Mouse (Mus musculus) layer of hippocampus, adult 9-10 months (tissue): ENCODE data around the gene Gsto1.
"Not testable (repeated sequence)": the region's sequence is repeated elsewhere in the genome, so short reads cannot be mapped to it uniquely, and the experiment has no call there.

Source experiments
- DNase-seq: peaks from one replicate; pipeline ENCODE4 v3.0.0; 2022; ENCODE audit warnings: low spot score

Gsto1 gene

GRCm38 (mm10) chr19:47854796-47855783 is at the start of gene Gsto1:
TSS of gene Gsto1 (plus strand) at chr19:47854970.
- peak; percentile 60 for DNase-seq

- no peak for DNase-seq
Measured at GRCm38 (mm10) chr19:47812091-47812490, 42.7 kb upstream of the Gsto1 start.

GRCm38 (mm10) chr19:47814721-47815120 is 40.0 kb upstream of the Gsto1 start:
- DNase-seq = no peak

DNA sequence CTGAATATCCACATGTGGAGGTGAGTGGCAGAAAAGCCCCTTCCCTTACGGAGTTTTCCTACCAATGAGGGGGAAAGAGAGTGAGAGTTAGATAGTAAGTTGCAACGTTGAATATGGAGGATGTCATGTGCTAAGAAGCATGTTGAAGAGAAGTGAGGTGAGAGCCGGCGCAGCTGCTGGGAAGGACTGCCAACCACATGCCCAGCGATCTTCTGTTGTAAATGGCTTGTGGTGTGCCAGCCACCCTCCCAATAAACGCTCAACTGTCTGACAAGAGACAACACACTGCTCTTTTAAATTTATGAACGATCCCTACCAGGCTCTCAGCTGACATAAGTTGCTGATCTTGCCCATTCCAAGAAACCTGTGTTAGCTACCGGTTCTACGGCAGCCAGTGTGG is 37.1 kb upstream of the Gsto1 start:
- no peak for DNase-seq

GRCm38 (mm10) chr19:47820832-47821493 is 33.8 kb upstream of the Gsto1 start:
- DNase-seq = peak; percentile 71

- DNase-seq = no peak
Measured at GRCm38 (mm10) chr19:47821494-47821872, 33.3 kb upstream of the Gsto1 start.

GRCm38 (mm10) chr19:47822143-47822796 is 32.5 kb upstream of the Gsto1 start:
- DNase-seq = no peak

- no peak for DNase-seq
Measured at GRCm38 (mm10) chr19:47824026-47824425, 30.7 kb upstream of the Gsto1 start.

- no peak for DNase-seq
Measured at GRCm38 (mm10) chr19:47829913-47830450, 24.8 kb upstream of the Gsto1 start.

- DNase-seq = no peak
Measured at GRCm38 (mm10) chr19:47831111-47831510, 23.7 kb upstream of the Gsto1 start.

DNA sequence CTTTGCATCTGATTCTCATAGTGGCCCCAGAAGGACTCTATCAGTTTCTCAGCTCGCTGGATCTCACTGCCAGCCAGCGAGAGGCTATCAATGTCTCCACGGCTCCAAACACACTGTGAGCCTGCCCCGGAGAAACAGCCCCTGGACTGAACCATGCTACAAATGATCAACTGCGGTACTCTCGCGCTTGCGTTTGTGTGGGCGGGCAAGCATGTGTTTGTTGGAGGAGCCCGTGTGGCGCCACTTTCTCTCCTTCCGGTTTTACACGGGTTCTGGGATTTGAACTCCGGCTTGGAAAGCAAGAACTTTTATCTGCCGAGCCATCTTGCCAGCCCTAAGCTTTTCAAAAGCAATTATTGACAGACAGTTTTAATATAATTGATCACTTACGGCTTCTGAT is 22.5 kb upstream of the Gsto1 start:
- DNase-seq = no peak

- no peak for DNase-seq
Measured at GRCm38 (mm10) chr19:47834614-47835013, 20.2 kb upstream of the Gsto1 start.

- DNase-seq = no peak
Measured at GRCm38 (mm10) chr19:47835776-47836175, 19.0 kb upstream of the Gsto1 start.

GRCm38 (mm10) chr19:47836701-47837526 is 17.9 kb upstream of the Gsto1 start:
- DNase-seq = no peak

GRCm38 (mm10) chr19:47837527-47837901 is 17.3 kb upstream of the Gsto1 start:
- no peak for DNase-seq

DNA sequence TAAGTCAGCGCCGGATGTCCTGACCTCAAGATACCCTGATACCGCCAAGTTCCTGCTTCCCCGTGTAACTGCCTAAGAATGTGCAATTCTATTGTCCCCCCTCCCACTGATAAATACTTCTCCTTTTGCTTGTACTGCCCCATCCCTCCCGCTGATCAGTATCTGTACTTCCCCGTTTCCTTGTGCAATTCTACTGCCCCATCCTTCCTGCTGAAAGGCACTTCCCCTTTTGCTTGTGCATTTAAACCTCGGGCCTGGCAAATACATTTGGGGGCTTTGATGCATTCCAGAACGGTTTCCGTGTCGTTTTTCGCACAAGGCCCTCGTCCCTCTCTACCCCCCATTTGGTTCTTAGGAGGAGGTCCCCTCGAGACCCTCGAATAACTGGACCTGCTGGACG is 13.5 kb upstream of the Gsto1 start:
- not testable (repeated sequence) for DNase-seq

DNA sequence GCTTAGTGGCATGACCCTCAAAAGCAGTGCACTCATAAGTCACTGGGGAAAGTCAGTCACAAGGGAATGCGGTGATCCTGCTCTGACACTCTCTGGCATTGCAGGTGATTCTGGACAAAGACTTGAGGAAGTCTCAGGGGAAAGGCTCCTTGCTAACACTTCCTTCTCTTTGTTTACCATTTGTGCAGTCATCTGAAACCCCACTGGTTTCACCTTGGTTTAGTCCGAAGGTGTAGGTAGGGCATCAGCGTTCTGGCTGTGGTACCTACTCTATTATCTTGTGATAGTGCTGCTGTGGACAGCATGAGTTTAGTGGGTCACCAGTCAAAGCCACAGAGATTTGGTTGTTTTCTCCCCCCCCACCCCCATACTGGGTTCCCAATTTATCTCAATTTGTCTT is 5.0 kb upstream of the Gsto1 start:
- DNase-seq = no peak

DNA sequence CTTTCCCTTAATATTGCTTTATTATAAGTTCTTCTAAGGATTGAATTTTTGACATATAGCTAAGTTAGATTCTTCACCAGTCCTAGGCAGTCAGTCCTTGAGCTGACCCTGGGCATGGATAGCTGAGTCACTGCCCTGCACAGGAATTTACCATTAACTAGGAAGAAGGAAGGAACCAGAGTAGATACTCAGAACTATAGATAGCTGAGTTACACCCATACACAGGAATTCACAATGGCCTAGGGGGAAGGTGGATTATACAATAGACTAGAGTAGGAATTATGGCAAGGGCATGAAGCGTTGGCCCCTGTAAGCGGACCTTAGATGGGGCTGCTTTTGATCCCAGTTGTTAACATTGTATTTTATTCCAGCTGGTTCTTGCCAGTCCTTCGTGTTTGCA is 2.6 kb upstream of the Gsto1 start:
- DNase-seq = not testable (repeated sequence)

DNA sequence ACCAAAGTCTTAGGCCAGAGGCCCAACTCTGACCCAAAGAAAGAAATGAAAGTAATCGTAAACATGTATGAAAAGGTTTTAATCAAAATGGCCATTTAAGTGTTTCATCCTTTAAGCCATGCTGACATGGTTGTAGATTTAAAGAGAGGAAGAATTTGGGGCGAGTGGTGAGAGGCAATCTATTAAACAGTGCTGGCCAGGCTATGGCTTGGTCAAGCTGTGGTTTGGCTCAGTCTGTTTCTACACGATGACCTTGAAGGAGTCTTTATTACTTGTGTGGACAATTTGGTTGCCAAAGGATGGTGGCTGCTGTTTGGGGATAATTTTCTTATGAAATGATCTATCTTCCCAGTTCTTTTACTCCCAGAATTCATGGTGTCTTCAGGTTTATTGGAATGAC is 1.7 kb upstream of the Gsto1 start:
- DNase-seq = no peak

DNA sequence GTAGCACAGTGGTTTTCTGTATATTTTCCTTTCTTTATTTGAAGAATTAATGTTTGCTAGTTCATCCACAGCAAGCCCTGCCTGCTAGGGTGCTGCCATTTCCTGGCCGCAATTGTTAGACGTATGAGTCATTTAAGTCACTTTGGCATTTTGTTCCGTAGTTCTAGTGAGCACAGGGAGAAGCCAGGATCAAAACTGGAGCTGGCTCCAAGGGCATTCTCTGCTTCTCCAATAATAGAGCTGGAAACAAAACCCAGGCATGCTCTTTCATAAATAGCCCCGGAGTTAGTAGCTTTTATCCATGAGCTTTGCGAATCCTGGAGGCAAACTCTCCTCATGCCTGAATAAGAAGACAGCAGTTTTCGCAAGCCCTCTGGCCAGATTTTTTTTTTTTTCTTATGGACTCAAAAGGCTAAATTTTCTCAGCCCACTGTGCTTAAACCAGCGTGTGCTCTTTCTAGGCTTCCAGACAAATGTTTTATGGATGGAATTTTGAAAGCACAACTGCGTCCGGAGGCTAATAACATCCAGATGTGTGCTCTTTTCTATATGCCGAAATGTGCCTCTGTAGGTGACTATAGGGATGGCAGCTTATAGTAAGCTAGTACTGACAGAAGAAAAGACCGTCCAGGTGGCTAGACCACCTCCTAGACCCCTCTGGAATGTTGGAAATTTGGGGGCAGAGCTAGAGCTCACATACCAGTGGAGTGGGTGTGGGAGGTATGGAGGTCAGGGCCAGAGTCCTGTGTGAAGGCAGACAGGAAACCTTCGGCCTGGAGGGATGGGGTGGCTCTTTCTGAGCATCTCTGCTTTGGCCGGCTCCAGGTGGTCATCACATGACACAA is 597 bp upstream of the Gsto1 start:
- DNase-seq = no peak
